Mouse (Mus musculus): Measurements from ENCODE around the gene Ikzf2.

Ikzf2 gene

DNA sequence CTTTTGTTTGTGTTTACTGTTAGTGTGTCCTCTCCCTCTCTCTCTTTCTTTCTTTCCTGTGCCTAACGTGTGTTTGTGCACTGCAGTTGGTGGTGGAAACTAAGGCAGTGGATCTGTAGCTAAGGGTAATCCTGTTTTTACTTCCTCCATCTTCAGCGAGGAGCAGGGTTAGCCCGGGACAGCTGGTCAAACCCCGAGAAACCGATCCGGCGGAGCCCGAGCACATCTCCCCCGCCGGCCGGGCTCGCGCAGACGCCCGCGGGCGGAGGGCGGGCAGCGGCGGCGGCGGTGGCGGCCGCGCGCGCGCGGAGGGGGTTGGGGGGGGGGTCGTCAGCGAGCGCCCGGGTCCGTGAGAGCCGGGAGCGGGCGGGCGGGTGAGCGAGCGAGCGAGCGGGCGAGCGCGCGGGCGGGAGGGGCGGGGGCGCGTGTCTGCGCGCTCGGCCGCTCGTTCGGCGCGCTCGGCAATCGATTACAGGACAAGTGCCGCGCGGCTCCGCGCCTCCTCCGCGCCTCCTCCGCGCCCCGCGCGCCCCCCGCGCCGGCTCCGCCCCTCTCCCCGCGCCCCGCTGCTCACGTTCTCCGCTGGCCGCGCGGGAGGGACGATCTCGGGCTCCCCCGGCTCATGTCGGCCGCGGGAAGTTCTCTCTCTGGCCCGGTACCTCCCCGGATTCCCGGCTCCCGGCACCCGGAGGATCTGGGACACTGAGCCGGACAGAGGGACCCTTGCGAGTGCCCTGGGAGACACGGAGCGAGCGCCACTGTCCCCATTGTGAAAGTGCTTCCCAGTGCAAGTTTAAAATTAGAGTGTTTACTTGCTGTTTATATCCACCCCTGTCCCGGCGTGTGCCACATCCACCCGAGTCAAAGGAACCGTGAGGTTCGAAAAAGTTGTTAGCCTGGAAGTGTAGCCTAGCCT, at the start of gene Ikzf2:
Ikzf2 (minus strand) TSS at position 170 of the 916 bp plus-strand sequence.
- in situ Hi-C loops (cut with MboI; ENCODE audit: unreplicated experiment in 2 of 2): no loop called here

DNA sequence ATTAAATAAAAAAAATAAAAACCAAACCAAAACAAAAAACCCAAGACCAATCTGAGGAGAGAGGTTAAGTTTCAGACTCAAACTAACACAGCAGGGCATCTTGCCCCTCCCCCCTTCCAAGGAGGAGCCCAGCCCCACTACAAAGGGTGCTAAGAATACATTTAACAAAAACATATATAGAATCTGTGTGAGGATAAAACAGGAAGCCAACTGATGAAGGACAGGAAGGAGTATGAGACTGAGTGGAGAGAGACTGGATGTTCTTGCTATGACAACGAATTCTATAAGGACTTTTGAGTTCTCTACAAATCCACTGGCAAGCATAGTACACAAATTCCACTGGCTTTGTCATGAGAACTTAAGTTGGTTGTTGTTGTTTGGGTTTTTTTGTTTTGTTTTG, 42.7 kb upstream of the Ikzf2 start:
- in situ Hi-C loops (cut with MboI; ENCODE audit: unreplicated experiment in 2 of 2): no loop called here

DNA sequence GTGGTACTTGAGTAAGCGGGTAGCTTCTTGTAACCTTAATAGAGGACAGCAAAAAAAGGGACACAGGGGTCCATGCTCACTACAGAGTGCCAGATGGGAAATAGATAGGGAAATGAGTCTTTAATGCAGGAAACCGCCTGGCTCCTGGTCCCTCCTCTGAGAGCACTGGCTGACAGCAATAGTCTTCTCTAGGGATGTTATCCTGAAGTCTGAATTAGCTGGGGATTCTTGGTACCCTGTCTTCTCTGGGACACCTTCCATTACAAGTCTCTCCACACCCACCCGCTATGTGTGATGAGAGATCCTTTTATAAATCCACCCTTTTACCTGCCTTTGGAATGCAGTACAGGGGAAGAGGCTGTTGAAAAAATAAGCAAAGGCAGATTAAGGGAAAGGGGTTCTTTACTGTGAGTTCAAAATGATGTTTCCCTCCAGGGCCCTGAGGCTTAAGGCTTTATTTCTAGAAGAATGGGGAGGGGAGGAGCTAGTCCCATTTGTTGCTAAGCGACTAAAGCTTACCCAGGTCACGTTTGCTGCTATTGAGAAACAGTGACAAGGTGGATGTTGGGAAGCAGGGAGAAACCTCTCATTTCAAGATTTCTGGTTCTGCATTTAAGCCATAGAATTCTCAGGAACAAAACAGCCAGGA, 42.1 kb upstream of the Ikzf2 start:
- in situ Hi-C loops (cut with MboI; ENCODE audit: unreplicated experiment in 2 of 2): no loop called here

GRCm38 (mm10) chr1:69727968-69728367, 40.9 kb upstream of the Ikzf2 start:
- in situ Hi-C loops (cut with MboI; ENCODE audit: unreplicated experiment in 2 of 2): no loop called here

DNA sequence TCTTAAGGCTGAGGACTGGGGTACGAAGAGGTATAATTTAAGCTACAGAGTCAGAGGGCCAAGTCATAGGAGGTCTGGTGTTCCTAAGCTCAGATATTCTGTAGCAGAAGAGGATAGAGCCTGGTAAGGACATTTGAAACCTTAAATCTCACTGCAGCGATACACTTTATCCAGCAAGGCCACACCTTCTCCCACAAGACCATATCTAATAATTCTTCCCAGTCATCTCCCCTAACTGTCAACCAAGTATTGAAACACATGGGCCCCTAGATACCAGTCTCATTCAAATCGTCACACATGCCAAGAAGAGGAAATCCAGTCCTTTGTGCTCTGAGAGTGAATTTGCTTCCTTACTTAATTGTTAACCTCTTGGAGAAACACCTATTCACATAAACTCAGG, 30.1 kb upstream of the Ikzf2 start:
- in situ Hi-C loops (cut with MboI; ENCODE audit: unreplicated experiment in 2 of 2): no loop called here

GRCm38 (mm10) chr1:69708571-69708970, 21.5 kb upstream of the Ikzf2 start:
- in situ Hi-C loops (cut with MboI; ENCODE audit: unreplicated experiment in 2 of 2): no loop called here

GRCm38 (mm10) chr1:69703506-69704156, 16.6 kb upstream of the Ikzf2 start:
- in situ Hi-C loops (cut with MboI; ENCODE audit: unreplicated experiment in 2 of 2): no loop called here

GRCm38 (mm10) chr1:69691946-69692345, 4.9 kb upstream of the Ikzf2 start:
- in situ Hi-C loops (cut with MboI; ENCODE audit: unreplicated experiment in 2 of 2): no loop called here

DNA sequence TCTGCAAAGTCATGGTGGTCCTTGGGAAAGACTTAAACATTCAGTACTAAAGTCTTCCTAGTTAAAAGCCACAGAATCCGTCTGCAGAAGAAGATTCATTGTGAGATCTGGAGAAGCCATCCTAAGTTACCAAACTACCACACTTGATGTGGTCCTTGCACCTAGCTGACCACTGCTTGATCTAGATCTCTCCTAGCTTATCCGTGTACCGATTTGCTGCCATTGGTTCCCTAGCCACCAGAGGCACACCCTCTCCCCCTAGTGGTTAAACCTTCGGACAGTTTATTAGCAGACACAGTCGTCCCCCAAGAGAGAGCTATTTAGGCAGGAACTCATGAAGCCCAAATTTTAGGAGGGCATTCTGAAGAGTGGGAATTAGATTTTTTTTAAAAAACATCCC, 1.9 kb upstream of the Ikzf2 start:
- in situ Hi-C loops (cut with MboI; ENCODE audit: unreplicated experiment in 2 of 2): no loop called here

- in situ Hi-C loops (cut with MboI; ENCODE audit: unreplicated experiment in 2 of 2): no loop called here
These were observed 1.1 kb upstream of the Ikzf2 start for GRCm38 (mm10) chr1:69688118-69688517.

DNA sequence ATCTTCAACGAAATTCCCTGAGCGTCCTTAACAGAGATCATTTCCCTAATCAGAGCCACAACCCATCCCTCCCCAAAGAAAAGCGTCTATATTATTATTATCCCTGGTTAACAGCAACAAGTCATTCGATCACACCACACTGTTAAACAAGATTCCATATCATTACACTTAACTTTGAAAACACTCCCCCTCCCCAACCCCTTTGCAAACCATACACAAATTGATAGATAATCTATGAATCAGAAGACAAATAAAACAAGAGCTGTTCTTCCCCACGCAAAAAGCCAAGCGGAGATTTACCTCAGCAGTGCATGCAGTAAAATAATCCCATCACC, 337 bp downstream of the Ikzf2 start:
- in situ Hi-C loops (cut with MboI; ENCODE audit: unreplicated experiment in 2 of 2): no loop called here

DNA sequence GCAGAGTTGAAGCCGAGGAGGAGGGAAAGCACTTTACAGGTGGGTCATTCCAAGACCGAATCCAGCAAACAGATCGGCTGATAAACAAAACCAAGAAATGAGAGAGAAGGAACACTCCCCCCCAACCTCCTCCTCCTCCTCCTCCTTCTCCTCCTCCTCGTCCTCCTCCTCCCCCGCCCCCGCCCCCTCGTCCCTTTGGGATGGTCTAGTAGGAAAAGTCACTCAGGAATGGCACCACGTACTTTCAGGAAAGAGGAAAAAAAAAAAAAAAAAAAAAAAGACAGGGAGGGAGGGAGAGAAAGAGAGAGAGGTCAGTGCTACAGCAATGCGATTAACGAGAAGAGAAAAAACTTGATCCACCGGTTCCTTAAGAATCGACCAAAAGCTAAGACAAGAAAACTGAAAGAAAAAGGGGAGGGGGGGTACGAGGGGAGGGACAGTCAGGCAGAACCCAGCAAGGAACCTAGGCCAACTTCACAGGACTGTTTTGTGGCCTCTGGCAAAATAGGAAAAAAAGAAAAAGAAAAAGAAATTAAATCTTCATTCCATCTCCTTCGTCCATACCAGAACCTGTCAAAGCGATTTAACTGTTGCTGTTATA, 1.1 kb downstream of the Ikzf2 start:
- in situ Hi-C loops (cut with MboI; ENCODE audit: unreplicated experiment in 2 of 2): no loop called here

DNA sequence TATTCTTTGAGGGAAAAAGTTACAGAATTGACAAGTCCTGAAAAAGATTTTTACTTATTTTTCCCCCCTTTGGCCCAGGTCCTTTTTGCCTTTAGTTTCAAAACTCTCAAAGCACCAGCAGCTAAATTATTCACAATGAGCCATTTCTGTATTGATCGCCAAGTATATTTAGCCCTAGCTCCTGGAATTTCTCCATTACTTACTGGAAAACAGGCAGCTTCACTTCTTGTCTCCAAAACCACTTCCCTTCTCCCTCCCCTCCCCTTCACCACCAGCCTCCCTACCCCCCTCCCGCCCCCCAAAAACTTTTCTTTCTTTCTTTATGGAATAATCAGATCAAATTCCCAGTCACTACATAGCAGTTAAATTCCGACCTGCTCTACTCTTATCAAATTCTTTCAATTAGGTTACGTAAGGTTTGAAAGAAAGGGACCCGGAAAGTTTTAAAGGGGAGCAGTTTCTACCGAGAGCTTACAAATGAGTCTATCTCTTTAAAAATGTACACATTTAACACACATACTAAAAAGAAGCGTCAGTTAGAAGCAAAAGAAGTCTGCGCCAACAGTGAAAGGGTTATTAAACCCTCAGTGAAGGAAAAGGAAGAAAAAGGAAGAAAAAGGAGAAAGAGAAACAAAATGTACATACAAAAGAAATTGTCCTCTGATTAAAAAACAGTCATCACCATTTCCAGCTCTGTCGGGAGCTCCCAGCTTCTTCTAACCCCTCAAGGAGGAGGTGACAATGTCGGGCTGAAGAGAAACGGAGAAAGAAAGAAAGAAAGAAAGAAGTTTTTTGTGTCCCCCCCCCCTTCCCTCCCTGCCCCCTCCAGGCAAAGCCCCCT, 1.8 kb downstream of the Ikzf2 start:
- in situ Hi-C loops (cut with MboI; ENCODE audit: unreplicated experiment in 2 of 2): no loop called here

- in situ Hi-C loops (cut with MboI; ENCODE audit: unreplicated experiment in 2 of 2): no loop called here
These were observed 2.6 kb downstream of the Ikzf2 start for GRCm38 (mm10) chr1:69684280-69685040.

GRCm38 (mm10) chr1:69683851-69684250, 3.2 kb downstream of the Ikzf2 start:
- in situ Hi-C loops (cut with MboI; ENCODE audit: unreplicated experiment in 2 of 2): no loop called here

DNA sequence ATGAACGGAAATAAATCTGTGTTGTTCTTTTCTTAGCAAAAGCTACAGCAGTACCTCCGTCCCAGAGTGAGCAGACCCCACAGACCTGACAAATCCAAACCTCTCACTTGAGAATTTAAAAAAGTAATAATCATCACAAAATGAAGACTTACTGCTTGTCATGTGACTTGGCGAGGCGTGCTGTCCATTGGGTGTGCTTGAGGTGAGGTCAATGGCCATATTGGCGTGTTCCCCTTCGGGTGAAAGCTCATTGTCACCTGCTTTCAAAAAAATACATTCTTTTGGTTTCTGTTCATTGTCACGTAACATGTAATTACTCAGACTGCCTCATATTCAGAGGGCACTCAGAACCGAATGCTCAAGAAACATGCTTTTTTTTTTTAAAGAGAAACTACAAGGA, 4.0 kb downstream of the Ikzf2 start:
- in situ Hi-C loops (cut with MboI; ENCODE audit: unreplicated experiment in 2 of 2): no loop called here

GRCm38 (mm10) chr1:69682261-69682660, 4.8 kb downstream of the Ikzf2 start:
- in situ Hi-C loops (cut with MboI; ENCODE audit: unreplicated experiment in 2 of 2): no loop called here

DNA sequence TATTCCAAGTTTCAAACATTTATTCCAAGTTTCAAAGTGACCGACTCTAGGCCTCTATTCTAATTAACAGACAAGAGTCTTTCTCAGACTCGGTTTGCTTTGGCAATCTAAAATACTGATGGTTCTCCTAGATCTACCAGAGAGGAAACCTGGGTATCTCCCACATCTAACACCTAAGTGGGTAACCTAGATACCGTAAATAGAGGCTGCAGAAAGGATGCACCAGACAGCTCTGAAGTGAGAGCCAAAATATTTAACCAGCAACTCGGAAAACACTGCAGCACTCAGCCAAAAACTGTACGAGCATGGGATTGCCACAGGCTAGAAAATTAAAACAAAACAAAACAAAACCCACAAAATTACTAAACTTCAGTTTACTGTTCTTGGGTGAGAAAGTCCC, 6.0 kb downstream of the Ikzf2 start:
- in situ Hi-C loops (cut with MboI; ENCODE audit: unreplicated experiment in 2 of 2): no loop called here

DNA sequence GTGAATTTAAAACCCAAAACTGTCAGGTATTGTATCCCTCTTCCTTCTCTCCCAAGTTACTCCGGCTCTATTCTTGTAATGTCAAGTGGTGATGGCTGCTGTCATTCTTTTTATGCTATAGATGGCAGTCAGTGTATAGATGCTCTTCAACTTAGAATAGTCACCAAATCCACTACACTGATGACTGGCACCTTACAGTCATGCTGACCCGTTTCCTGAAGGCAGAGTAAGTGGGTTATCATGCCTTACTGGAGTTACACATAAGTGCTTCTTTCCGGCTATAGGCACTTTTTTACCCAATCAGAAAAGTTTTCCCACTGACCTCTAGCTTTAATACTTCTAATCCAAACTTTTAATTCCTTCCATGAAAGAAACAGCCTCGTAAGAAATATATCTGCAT, 6.5 kb downstream of the Ikzf2 start:
- in situ Hi-C loops (cut with MboI; ENCODE audit: unreplicated experiment in 2 of 2): no loop called here

Data from v-Abl transformed pro-B cells (cell line).